Mouse (Mus musculus): ENCODE measurements at regions not wholly inside any gene's neighbourhood (a gene's known extent, or its start where the extent isn't known, plus 50 kb on each side); places are given as distances from the start of the nearest gene placed in this dataset.

DNA sequence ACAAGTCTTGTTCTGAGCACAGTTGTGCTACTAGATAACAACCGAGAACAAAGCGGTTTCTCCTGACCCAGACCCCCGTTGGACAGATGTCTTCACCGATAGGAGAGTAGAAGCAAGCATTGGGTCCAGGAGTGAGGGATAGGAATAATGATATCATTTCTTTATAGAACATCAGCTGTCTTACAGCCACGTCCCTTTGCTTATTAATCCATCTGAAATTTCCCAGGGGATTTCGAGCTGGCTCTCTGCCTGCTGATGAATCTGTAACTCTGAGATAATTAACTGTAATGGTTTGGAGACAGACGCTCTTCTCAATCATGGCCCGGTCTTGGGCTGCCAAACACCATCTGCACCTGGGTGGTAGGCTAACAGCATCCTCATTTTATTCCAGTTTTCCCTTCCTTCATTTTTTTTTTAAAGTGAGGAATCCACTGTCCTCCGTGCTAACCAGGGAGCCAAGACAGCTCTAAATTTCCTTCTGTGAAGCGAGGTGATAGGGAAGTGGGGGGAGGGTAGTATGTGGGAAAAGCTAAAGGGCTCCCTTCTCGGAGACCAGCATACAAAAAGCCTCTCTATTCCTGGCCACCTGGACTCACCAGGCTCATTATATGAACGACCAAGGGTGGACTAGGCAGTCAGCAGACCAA, 75.0 kb upstream of the 1700025G04Rik start:
- no peak for DNase-seq

DNA sequence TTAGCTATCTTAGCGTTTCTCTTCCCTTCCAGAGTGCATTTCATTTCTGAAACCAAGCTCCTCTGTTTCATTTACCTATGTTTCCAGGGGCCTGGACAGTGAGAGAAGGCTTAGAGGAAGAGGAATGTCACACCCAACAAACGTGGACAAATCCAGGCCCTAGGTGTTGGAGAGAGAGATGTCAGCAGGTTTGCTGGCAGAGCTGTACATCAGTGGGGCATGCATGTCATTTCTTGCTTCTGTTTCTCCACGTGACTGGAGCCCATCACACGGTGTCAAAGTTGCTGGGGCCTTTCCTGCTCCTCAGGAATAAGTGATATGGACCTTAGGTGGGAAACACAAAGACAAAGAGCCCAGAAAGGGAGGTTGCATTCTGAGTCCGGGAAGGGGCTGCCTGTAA, 74.3 kb upstream of the 1700025G04Rik start:
- no peak for DNase-seq

DNA sequence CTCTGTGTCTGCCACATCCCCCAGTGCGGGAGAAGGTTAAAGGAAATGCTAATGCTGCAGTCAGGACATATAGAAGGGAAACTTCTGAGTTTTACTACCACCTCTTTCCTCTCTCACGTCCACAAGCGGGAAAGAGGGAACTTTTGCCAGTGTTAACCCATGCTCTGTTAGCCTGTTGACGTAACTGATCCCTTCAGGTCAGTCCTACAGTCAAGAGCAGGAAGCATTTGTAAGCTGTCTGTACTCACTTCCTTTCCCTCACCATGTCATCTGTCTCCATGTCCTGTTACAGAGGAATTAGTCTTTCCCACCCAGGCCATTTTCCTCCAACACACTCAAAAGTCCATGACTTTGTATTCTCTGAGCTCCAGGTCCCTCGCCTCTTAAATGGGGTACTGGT, 62.5 kb upstream of the 1700025G04Rik start:
- DNase-seq: no peak

DNA sequence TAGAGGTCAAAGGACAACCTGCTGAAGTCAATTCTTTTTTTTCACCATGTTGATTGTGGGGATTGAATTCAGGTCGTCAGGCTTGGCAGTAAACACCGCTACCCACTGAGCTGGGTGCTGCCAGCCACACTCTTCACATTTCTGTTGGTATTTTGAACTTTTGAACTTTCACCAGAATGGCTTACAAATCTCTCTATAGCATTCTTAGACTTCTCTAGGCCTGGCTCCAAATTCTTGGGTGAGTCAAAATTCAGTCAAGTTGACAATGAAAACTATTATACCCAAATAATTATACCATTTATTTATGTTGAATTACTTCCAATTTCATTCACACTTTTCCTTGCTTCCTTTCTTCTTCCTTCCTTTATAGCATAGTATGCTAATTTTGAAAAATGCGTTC, 58.8 kb upstream of the 1700025G04Rik start:
- DNase-seq: no peak

DNA sequence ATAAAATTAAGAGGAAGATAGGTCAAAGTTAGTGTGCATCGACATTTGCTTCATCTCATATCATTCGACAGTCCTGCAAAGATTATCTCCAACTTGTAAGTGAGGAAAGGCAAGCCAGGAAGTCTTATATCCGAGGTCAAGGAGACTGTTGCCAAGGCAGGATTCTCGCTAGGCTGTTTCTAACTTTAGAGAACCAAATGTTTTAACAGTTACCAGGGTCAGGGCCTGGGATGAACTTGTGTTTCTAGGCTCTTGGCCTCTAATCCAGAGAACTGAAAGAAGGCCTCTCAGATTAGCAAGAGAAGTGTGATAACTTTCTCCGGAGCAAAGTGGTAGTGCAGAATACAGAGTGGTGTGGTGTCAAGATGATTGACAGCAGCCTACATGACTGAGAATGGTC, 50.2 kb upstream of the 1700025G04Rik start:
- DNase-seq: no peak

Measured in lung, postnatal 4 days (tissue).